ENCODE assay signal across 25 mouse cellular contexts in genomic region chrX:73816596-73817314, GRCm38 (mm10). TPM values are rescaled to one million over a fixed set of nuclear protein-coding genes. Genes with fewer than 3 reads are reported as not detected.
DNase-seq lines count a peak whose midpoint lies in the region; ATAC-seq and TF ChIP-seq lines count a peak whose summit lies in the region.
"Had no signal": no experiment of that assay in that cellular context is flagged by ENCODE, and none has a peak within 500 bp of the region (broad histone marks: within the 10 kb centered on the region; RNA-seq: fewer than 3 reads in every experiment).

No protein-coding gene starts in this region.

- no peak overlapping the region for H3K4me3 ChIP-seq in midbrain, embryonic 10.5 days
- H3K4me3 ChIP-seq in midbrain, embryonic 11.5 days (ENCODE audit: low read depth, low read length): no peak overlapping the region
- H3K4me3 ChIP-seq in ES-E14 (ENCODE audit: insufficient read depth in 1 of 2, low read depth in 1 of 2, low read length in 2 of 2, poor library complexity in 1 of 2, severe bottlenecking in 1 of 2): peak overlapping the region in 1 of 2 experiments; percentile 19; a peak in 2 of 4 replicates
- H3K4me3 ChIP-seq: liver, embryonic 12.5 days; midbrain, embryonic 13.5 days had no signal

- H3K27me3 ChIP-seq in midbrain, embryonic 10.5 days (ENCODE audit: low read depth, poor library complexity, severe bottlenecking): peaks cover 6% of the 10 kb centered on the region; the same call in 1 of the 2 replicates
- no peaks in the 10 kb centered on the region for H3K27me3 ChIP-seq in midbrain, embryonic 11.5 days (ENCODE audit: control insufficient read depth, insufficient read depth, low read length)
- H3K27me3 ChIP-seq: midbrain, embryonic 13.5 days had no signal

- no peak overlapping the region for H3K9ac ChIP-seq in midbrain, embryonic 11.5 days (ENCODE audit: low read length)
- peak overlapping the region; percentile 32; the same call in 1 of the 2 replicates for H3K9ac ChIP-seq in ES-E14 (ENCODE audit: insufficient read depth, low read depth, low read length, poor library complexity, severe bottlenecking)
- H3K9ac ChIP-seq: hindbrain, embryonic 14.5 days; liver, embryonic 12.5 days; liver, postnatal 0 days; midbrain, embryonic 13.5 days had no signal

- DNase-seq in midbrain, embryonic 10.5 days (ENCODE audit: low spot score): no peak
- no peak for DNase-seq in midbrain, embryonic 11.5 days (ENCODE audit: low spot score, missing footprints)
- peak; percentile 73 for DNase-seq in 416B (ENCODE audit: low read depth)
- no peak for DNase-seq in ES-E14 (ENCODE audit: low read depth, low spot score)
- DNase-seq in gastrocnemius, postnatal 36 days: no peak
- no peak for DNase-seq in urinary bladder, adult 2 months (ENCODE audit: low spot score)
- no peak for DNase-seq in yolk sac, embryonic 10.5 days (ENCODE audit: low spot score)
- DNase-seq: adrenal gland, postnatal 25 days; cerebellum, adult 18-20 months; cerebellum, postnatal 10 days; gastrocnemius, postnatal 14 days; heart, adult 18-20 months; heart, postnatal 4 days; kidney, adult 11 months; kidney, postnatal 4 days; liver, postnatal 0 days; lung, postnatal 4 days; thymus, postnatal 25 days had no signal

- H3K27ac ChIP-seq in midbrain, embryonic 10.5 days (replicated peaks): 0 out of 2 replicates have a peak overlapping the region, but pooled peaks have one; percentile 28
- H3K27ac ChIP-seq in midbrain, embryonic 11.5 days (ENCODE audit: low read depth, low read length): no peak overlapping the region
- H3K27ac ChIP-seq in ES-E14 (ENCODE audit: insufficient read depth, low read depth, low read length, poor library complexity, severe bottlenecking): peak overlapping the region; percentile 81; the same call in 1 of the 2 replicates
- H3K27ac ChIP-seq: hindbrain, embryonic 14.5 days; liver, embryonic 12.5 days; midbrain, embryonic 13.5 days had no signal

- no peaks in the 10 kb centered on the region for H3K9me3 ChIP-seq in midbrain, embryonic 10.5 days (replicated peaks)
- no peaks in the 10 kb centered on the region for H3K9me3 ChIP-seq in midbrain, embryonic 11.5 days (ENCODE audit: control insufficient read depth, low read length)
- no peaks in the 10 kb centered on the region for H3K9me3 ChIP-seq in ES-E14 (ENCODE audit: control insufficient read depth, insufficient read depth, low read depth, low read length)
- H3K9me3 ChIP-seq: G1E; liver, embryonic 12.5 days; midbrain, embryonic 13.5 days had no signal

- H3K4me2 ChIP-seq in midbrain, embryonic 11.5 days: no peak overlapping the region
- H3K4me2 ChIP-seq: heart, embryonic 11.5 days; hindbrain, embryonic 14.5 days; liver, embryonic 12.5 days; midbrain, embryonic 13.5 days had no signal

- intact Hi-C loops in gastrocnemius, postnatal 36 days (cut with DNase I): no loop called here

- H3K4me1 ChIP-seq in midbrain, embryonic 10.5 days: peaks cover 7% of the 10 kb centered on the region
- peaks cover 6% of the 10 kb centered on the region; the same call in 1 of the 2 replicates for H3K4me1 ChIP-seq in midbrain, embryonic 11.5 days (ENCODE audit: control insufficient read depth, insufficient read depth, low read length)
- peaks cover 3 to 4% of the 10 kb centered on the region in 2 experiments; a peak in 2 of 4 replicates for H3K4me1 ChIP-seq in ES-E14 (ENCODE audit: control insufficient read depth in 2 of 2, insufficient read depth in 2 of 2, low read length in 2 of 2, poor library complexity in 1 of 2)

- in situ Hi-C loops in ES-E14 (cut with MboI; ENCODE audit: low sequenced_read_pairs in 2 of 2, unreplicated experiment in 2 of 2): no loop called here

- no peaks in the 10 kb centered on the region for H3K36me3 ChIP-seq in midbrain, embryonic 10.5 days
- H3K36me3 ChIP-seq in midbrain, embryonic 11.5 days (ENCODE audit: control insufficient read depth, insufficient read depth, low read length): no peaks in the 10 kb centered on the region
- H3K36me3 ChIP-seq in ES-E14 (ENCODE audit: control insufficient read depth, insufficient read depth, low read length, poor library complexity, severe bottlenecking): peaks cover 2% of the 10 kb centered on the region; the same call in 1 of the 2 replicates
- H3K36me3 ChIP-seq: G1E; liver, embryonic 12.5 days; midbrain, embryonic 13.5 days had no signal

- WGBS in midbrain, embryonic 10.5 days: 56% methylated on average over 3 of the region's 3 CpGs
- WGBS in midbrain, embryonic 11.5 days: 47% methylated on average over 3 of the region's 3 CpGs

- ATAC-seq in midbrain, embryonic 11.5 days (ENCODE audit: low FRiP score): no peak
- ATAC-seq in granulocyte monocyte progenitor cell, adult 5-6 weeks (replicated peaks; ENCODE audit: poor library complexity, severe bottlenecking): peak; percentile 95
- ATAC-seq: forebrain, embryonic 14.5 days; liver, embryonic 12.5 days; liver, postnatal 0 days; midbrain, embryonic 13.5 days had no signal

TF ChIP-seq in ES-E14, 5 proteins besides CTCF, POLR2A, EP300 and RAD21:
- TF ChIP-seq MAFK (IDR thresholded peaks at IDR 0.05; ENCODE audit: insufficient read depth, low read depth, low read length) (no peak), HCFC1 (IDR thresholded peaks at IDR 0.05; ENCODE audit: borderline replicate concordance, insufficient read depth, low read length) (no peak), ZC3H11A (IDR thresholded peaks at IDR 0.05; ENCODE audit: borderline replicate concordance, low read depth, low read length) (no peak), CHD2 (IDR thresholded peaks at IDR 0.05; ENCODE audit: low read depth, low read length) (no peak), ZNF384 (IDR thresholded peaks at IDR 0.05; ENCODE audit: low read depth, low read length) (no peak)

RNA-seq across cellular contexts. Expression of gene Pdzd4, which starts 8.0 kb away (rescaled TPM):
- polyA plus RNA-seq in midbrain, embryonic 10.5 days (2016; fragmentation: Nextera tagmentation; extraction: Ambion mirVana): 0.80 and 0.81 TPM in 2 replicates
- 0.86 and 1.1 TPM in 2 replicates for polyA plus RNA-seq in midbrain, embryonic 11.5 days (2014; fragmentation: Nextera tagmentation; extraction: Ambion mirVana)
- 55.2 and 97.6 TPM in 2 replicates for total RNA-seq in ES-E14 (2012; rRNA removed)
- total RNA-seq in granulocyte monocyte progenitor cell, adult 5-6 weeks (2014; fragmentation: Nextera tagmentation): 0.58 and 2.6 TPM in 2 replicates
- 0.90 and 1.4 TPM in 2 replicates for total RNA-seq in granulocyte monocyte progenitor cell, adult 5-6 weeks (2017)
- total RNA-seq in gastrocnemius, postnatal 36 days (2021): under 1 TPM; 0.56 to 0.96 TPM
- 9.5 and 10.4 TPM in 2 replicates for polyA plus RNA-seq in urinary bladder, adult 2 months (2012; rRNA removed)

RNA-seq across cellular contexts. Expression of gene Ssr4, which starts 29.9 kb away (rescaled TPM):
- polyA plus RNA-seq in midbrain, embryonic 10.5 days (2016; fragmentation: Nextera tagmentation; extraction: Ambion mirVana): 122 and 123 TPM in 2 replicates
- polyA plus RNA-seq in midbrain, embryonic 11.5 days (2014; fragmentation: Nextera tagmentation; extraction: Ambion mirVana): 123 and 125 TPM in 2 replicates
- total RNA-seq in ES-E14 (2012; rRNA removed): 290 and 294 TPM in 2 replicates
- 623 and 635 TPM in 2 replicates for total RNA-seq in granulocyte monocyte progenitor cell, adult 5-6 weeks (2014; fragmentation: Nextera tagmentation)
- 345 and 370 TPM in 2 replicates for total RNA-seq in granulocyte monocyte progenitor cell, adult 5-6 weeks (2017)
- 10 to 100 TPM; 69.3 to 83.2 TPM for total RNA-seq in gastrocnemius, postnatal 36 days (2021)
- 189 and 254 TPM in 2 replicates for polyA plus RNA-seq in urinary bladder, adult 2 months (2012; rRNA removed)

RNA-seq across cellular contexts. Expression of gene Idh3g, which starts 30.1 kb away (rescaled TPM):
- polyA plus RNA-seq in midbrain, embryonic 10.5 days (2016; fragmentation: Nextera tagmentation; extraction: Ambion mirVana): 185 and 192 TPM in 2 replicates
- 182 and 185 TPM in 2 replicates for polyA plus RNA-seq in midbrain, embryonic 11.5 days (2014; fragmentation: Nextera tagmentation; extraction: Ambion mirVana)
- total RNA-seq in ES-E14 (2012; rRNA removed): 169 and 194 TPM in 2 replicates
- total RNA-seq in granulocyte monocyte progenitor cell, adult 5-6 weeks (2014; fragmentation: Nextera tagmentation): 290 and 324 TPM in 2 replicates
- total RNA-seq in granulocyte monocyte progenitor cell, adult 5-6 weeks (2017): 213 and 240 TPM in 2 replicates
- 100 to 1,000 TPM; 401 to 409 TPM for total RNA-seq in gastrocnemius, postnatal 36 days (2021)
- 285 and 332 TPM in 2 replicates for polyA plus RNA-seq in urinary bladder, adult 2 months (2012; rRNA removed)

RNA-seq across cellular contexts. Expression of gene Srpk3, which starts 42.5 kb away (rescaled TPM):
- polyA plus RNA-seq in midbrain, embryonic 10.5 days (2016; fragmentation: Nextera tagmentation; extraction: Ambion mirVana): 1.5 and 1.6 TPM in 2 replicates
- polyA plus RNA-seq in midbrain, embryonic 11.5 days (2014; fragmentation: Nextera tagmentation; extraction: Ambion mirVana): 0.72 and 0.78 TPM in 2 replicates
- 1.2 and 1.5 TPM in 2 replicates for total RNA-seq in ES-E14 (2012; rRNA removed)
- not detected in 2 replicates for total RNA-seq in granulocyte monocyte progenitor cell, adult 5-6 weeks (2014; fragmentation: Nextera tagmentation)
- total RNA-seq in granulocyte monocyte progenitor cell, adult 5-6 weeks (2017): not detected in 2 replicates
- 10 to 100 TPM; 43.5 to 47.5 TPM for total RNA-seq in gastrocnemius, postnatal 36 days (2021)
- 7.3 and 9.4 TPM in 2 replicates for polyA plus RNA-seq in urinary bladder, adult 2 months (2012; rRNA removed)
- polyA plus RNA-seq: G1E had no signal

RNA-seq across cellular contexts. Expression of gene Plxnb3, which starts 59.9 kb away (rescaled TPM):
- 0.04 and 0.12 TPM in 2 replicates for polyA plus RNA-seq in midbrain, embryonic 10.5 days (2016; fragmentation: Nextera tagmentation; extraction: Ambion mirVana)
- polyA plus RNA-seq in midbrain, embryonic 11.5 days (2014; fragmentation: Nextera tagmentation; extraction: Ambion mirVana): not detected in 2 replicates
- 0.27 and 0.32 TPM in 2 replicates for total RNA-seq in ES-E14 (2012; rRNA removed)
- total RNA-seq in granulocyte monocyte progenitor cell, adult 5-6 weeks (2014; fragmentation: Nextera tagmentation): not detected in 2 replicates
- total RNA-seq in granulocyte monocyte progenitor cell, adult 5-6 weeks (2017): 0.13 and 0.57 TPM in 2 replicates
- under 1 TPM; 0.64 TPM for total RNA-seq in gastrocnemius, postnatal 36 days (2021)
- 0.99 TPM in 2 replicates for polyA plus RNA-seq in urinary bladder, adult 2 months (2012; rRNA removed)

Comparison
In these comparisons a context has a peak if more than half of its experiments do, and no peak if none do; other contexts are left out.
1. RNA of gene Pdzd4, which starts 8.0 kb away (total RNA-seq): 55.2 to 97.6 TPM in ES-E14; 0.58 to 2.6 TPM in granulocyte monocyte progenitor cell, adult 5-6 weeks and 0.56 to 0.96 TPM in gastrocnemius, postnatal 36 days; every median in the first group is over 10 times any median in the second.